Comparison of ENCODE assay signal across 21 mouse cellular contexts in the genomic region with DNA sequence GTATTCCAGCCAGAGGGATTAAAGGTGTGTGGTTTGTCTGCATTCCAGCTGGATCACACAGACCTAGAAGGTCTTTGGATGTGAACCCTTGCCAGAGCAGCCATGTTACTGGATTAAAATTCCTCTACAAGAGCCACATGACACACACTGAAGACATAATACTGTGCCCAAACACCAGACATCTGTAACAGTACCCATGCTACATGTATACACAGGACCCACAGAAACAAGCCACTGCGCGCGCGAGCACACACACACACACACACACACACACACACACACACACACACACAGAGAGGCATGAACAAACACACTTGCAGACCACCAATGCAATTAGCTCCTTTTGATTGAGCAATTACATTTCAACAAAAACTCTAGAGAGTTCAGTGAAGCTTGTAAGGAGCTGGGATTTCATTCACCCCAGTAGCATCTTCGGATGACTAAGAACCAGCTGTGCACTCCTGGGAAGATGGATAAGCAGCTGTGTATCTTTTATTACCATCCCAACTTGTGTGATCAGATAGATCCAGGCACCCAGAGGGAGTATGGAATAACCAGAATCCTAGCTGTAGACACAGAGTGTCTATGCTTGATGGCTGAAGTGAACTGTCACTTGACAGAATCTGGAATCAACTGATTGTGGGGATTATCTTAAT.
DNase-seq lines count a peak whose midpoint lies in the region; ATAC-seq lines count a peak whose summit lies in the region.
"Had no signal": no experiment of that assay in that cellular context is flagged by ENCODE, and none has a peak within 500 bp of the region (broad histone marks: within the 10 kb centered on the region; RNA-seq: fewer than 3 reads in every experiment).

No protein-coding gene starts in this region.

- H3K9ac ChIP-seq in hindbrain, embryonic 14.5 days, result no peak overlapping the region
- H3K9ac ChIP-seq in hindbrain, embryonic 12.5 days, result no peak overlapping the region
- H3K9ac ChIP-seq: liver, embryonic 12.5 days; lung, embryonic 14.5 days; midbrain, embryonic 13.5 days had no signal

- no peak overlapping the region for H3K27ac ChIP-seq in hindbrain, embryonic 14.5 days
- H3K27ac ChIP-seq in hindbrain, embryonic 12.5 days, result no peak overlapping the region
- H3K27ac ChIP-seq: liver, embryonic 12.5 days; midbrain, embryonic 13.5 days had no signal

- no peaks in the 10 kb centered on the region for H3K27me3 ChIP-seq in hindbrain, embryonic 14.5 days (ENCODE audit: control insufficient read depth, insufficient read depth, low read length)
- no peaks in the 10 kb centered on the region for H3K27me3 ChIP-seq in hindbrain, embryonic 12.5 days
- H3K27me3 ChIP-seq: liver, embryonic 12.5 days; midbrain, embryonic 13.5 days had no signal

- H3K4me3 ChIP-seq in hindbrain, embryonic 14.5 days (replicated peaks; ENCODE audit: low read length), result no peak overlapping the region
- no peak overlapping the region for H3K4me3 ChIP-seq in hindbrain, embryonic 12.5 days
- H3K4me3 ChIP-seq: erythroblast, embryonic 14.5 days; liver, embryonic 12.5 days; megakaryocyte, embryonic 14.5 days; midbrain, embryonic 13.5 days had no signal

- WGBS in hindbrain, embryonic 14.5 days, result 72% methylated on average over 5 of the region's 5 CpGs
- WGBS in hindbrain, embryonic 12.5 days, result 89% methylated on average over 5 of the region's 5 CpGs

- no peaks in the 10 kb centered on the region for H3K4me1 ChIP-seq in hindbrain, embryonic 14.5 days (replicated peaks; ENCODE audit: control insufficient read depth, insufficient read depth, low read length)
- peaks cover 14% of the 10 kb centered on the region for H3K4me1 ChIP-seq in hindbrain, embryonic 12.5 days

- ATAC-seq in hindbrain, embryonic 14.5 days (ENCODE audit: low FRiP score), result 0 out of 2 replicates have a peak, but pooled peaks have one; percentile 5
- ATAC-seq in hindbrain, embryonic 12.5 days (ENCODE audit: low FRiP score), result no peak
- ATAC-seq in erythroid progenitor cell, adult 5-6 weeks (replicated peaks; ENCODE audit: low FRiP score, poor library complexity, severe bottlenecking), result no peak
- ATAC-seq: intestine, embryonic 16.5 days; liver, embryonic 12.5 days; midbrain, embryonic 13.5 days had no signal

- H3K36me3 ChIP-seq in hindbrain, embryonic 14.5 days (replicated peaks; ENCODE audit: control insufficient read depth, insufficient read depth), result no peaks in the 10 kb centered on the region
- H3K36me3 ChIP-seq in hindbrain, embryonic 12.5 days, result no peaks in the 10 kb centered on the region
- H3K36me3 ChIP-seq: liver, embryonic 12.5 days; midbrain, embryonic 13.5 days had no signal

- no peak for DNase-seq in hindbrain, embryonic 14.5 days (ENCODE audit: low spot score)
- peak; percentile 49 for DNase-seq in retina, postnatal 1 day
- DNase-seq in retina, embryonic 14.5 days (ENCODE audit: low spot score), result no peak
- DNase-seq in fat pad, adult 2 months (ENCODE audit: extremely low read depth, low read depth, low spot score), result peak; percentile 16
- no peak for DNase-seq in frontal cortex, postnatal 10 days (ENCODE audit: low spot score in 2 of 2)
- DNase-seq: adrenal gland, postnatal 10 days; cerebellum, adult 9-10 months; gastrocnemius, postnatal 14 days; kidney, adult 9 months; kidney, postnatal 14 days; lung, embryonic 14.5 days; right cerebral cortex, postnatal 25 days; spleen, adult 18-20 months had no signal

- peaks cover 10% of the 10 kb centered on the region; the same call in 1 of the 2 replicates for H3K9me3 ChIP-seq in hindbrain, embryonic 14.5 days (ENCODE audit: control insufficient read depth, low read length)
- H3K9me3 ChIP-seq in hindbrain, embryonic 12.5 days (replicated peaks), result no peaks in the 10 kb centered on the region
- H3K9me3 ChIP-seq: liver, embryonic 12.5 days; megakaryocyte, embryonic 14.5 days; midbrain, embryonic 13.5 days had no signal

- no peak overlapping the region for H3K4me2 ChIP-seq in hindbrain, embryonic 14.5 days (replicated peaks)
- no peak overlapping the region for H3K4me2 ChIP-seq in hindbrain, embryonic 12.5 days (replicated peaks)
- H3K4me2 ChIP-seq: heart, embryonic 11.5 days; liver, embryonic 12.5 days; lung, embryonic 14.5 days; midbrain, embryonic 13.5 days had no signal

Comparison
In these comparisons a context has a peak if more than half of its experiments do, and no peak if none do; other contexts are left out.
1. DNase-seq: peak in retina, postnatal 1 day (single experiment) and fat pad, adult 2 months (single experiment); none in hindbrain, embryonic 14.5 days (single experiment), retina, embryonic 14.5 days (single experiment) and frontal cortex, postnatal 10 days (0 of 2).